Mouse (Mus musculus) adrenal gland, postnatal 4 days (tissue): ENCODE results near the gene Ubqln4. TPM values are rescaled to one million over a fixed set of nuclear protein-coding genes. Genes with fewer than 3 reads are reported as not detected.

Experiments used
- DNase-seq, 2 experiments: peaks; one replicate each; pipeline ENCODE4 v3.0.0; 2021 to 2022; ENCODE audit warnings: low spot score in 2 of 2, mixed read lengths in 2 of 2
- total RNA-seq, 2 experiments: library from RNA; stranded (reverse); gene quantifications; 2 replicates each; pipeline ENCODE4 v1.2.3; 2021

Ubqln4 gene
- total RNA-seq, 2 experiments from 2014 or later: 52.6 to 62.6 TPM

GRCm38 (mm10) chr3:88540085-88540484 is 13.5 kb upstream of the Ubqln4 start:
- no peak for DNase-seq

GRCm38 (mm10) chr3:88541622-88542401 is 11.7 kb upstream of the Ubqln4 start:
- DNase-seq: no peak

- no peak for DNase-seq
These were observed 11.1 kb upstream of the Ubqln4 start for GRCm38 (mm10) chr3:88542486-88542885.

GRCm38 (mm10) chr3:88543174-88543573 is 10.4 kb upstream of the Ubqln4 start:
- no peak for DNase-seq

- no peak for DNase-seq
These were observed 9.7 kb upstream of the Ubqln4 start for GRCm38 (mm10) chr3:88543651-88544410.

- DNase-seq: no peak
These were observed 9.0 kb upstream of the Ubqln4 start for GRCm38 (mm10) chr3:88544514-88544913.

GRCm38 (mm10) chr3:88544955-88545591 is 8.5 kb upstream of the Ubqln4 start:
- no peak for DNase-seq

GRCm38 (mm10) chr3:88546674-88547418 is 6.7 kb upstream of the Ubqln4 start:
- no peak for DNase-seq

GRCm38 (mm10) chr3:88548180-88548917 is 5.2 kb upstream of the Ubqln4 start, which contains the start of gene Rab25:
Gene Rab25, minus strand, starts transcription at chr3:88548300.
- DNase-seq: no peak

GRCm38 (mm10) chr3:88551586-88551985 is 2.0 kb upstream of the Ubqln4 start:
- DNase-seq: no peak

GRCm38 (mm10) chr3:88552082-88552645 is 1.4 kb upstream of the Ubqln4 start:
- DNase-seq: no peak

GRCm38 (mm10) chr3:88552676-88553524 is 658 bp upstream of the Ubqln4 start, which contains the start of gene Lamtor2:
Gene Lamtor2, minus strand, starts transcription at chr3:88553074.
- DNase-seq: peak; percentile 76 to 93

- no peak for DNase-seq
These were observed 475 bp downstream of the Ubqln4 start for GRCm38 (mm10) chr3:88553880-88554586.

GRCm38 (mm10) chr3:88555069-88555605 is 1.6 kb downstream of the Ubqln4 start:
- DNase-seq: no peak

GRCm38 (mm10) chr3:88555731-88556130 is 2.2 kb downstream of the Ubqln4 start:
- no peak for DNase-seq

GRCm38 (mm10) chr3:88556616-88557015 is 3.1 kb downstream of the Ubqln4 start:
- no peak for DNase-seq

GRCm38 (mm10) chr3:88559596-88559995 is 6.0 kb downstream of the Ubqln4 start:
- DNase-seq: no peak

GRCm38 (mm10) chr3:88561989-88562388 is 8.4 kb downstream of the Ubqln4 start:
- no peak for DNase-seq
